Mouse (Mus musculus) small intestine, adult 2 months (tissue): ENCODE measurements around the gene H2al1m.

Experiments used
- CTCF ChIP-seq: fragments of 200-500 bp; IDR thresholded peaks from 2 replicates; pipeline ENCODE4 v1.5.1; 2012; ENCODE audit warnings: low read depth, mild to moderate bottlenecking, control low read depth, inconsistent platforms, low read length, moderate library complexity, mixed read lengths; ENCODE audit not compliant: insufficient replicate concordance, insufficient read length; ENCODE audit errors: extremely low read depth
- POLR2A ChIP-seq: fragments of 200-500 bp; IDR thresholded peaks from 2 replicates; pipeline ENCODE4 v1.6.1; 2012; ENCODE audit warnings: low read depth, mild to moderate bottlenecking, control low read depth, inconsistent platforms, low read length, moderate library complexity

- TF ChIP-seq CTCF (no peak), POLR2A (no peak)
Observed at GRCm38 (mm10) chrX:9240737-9241591, 42.6 kb upstream of the H2al1m start.
